Mouse (Mus musculus): ENCODE data around the gene Hivep3. TPM values are rescaled to one million over a fixed set of nuclear protein-coding genes. Genes with fewer than 3 reads are reported as not detected.
A peak's percentile ranks its signal among the peaks of the same experiment; 100 is the strongest.

Hivep3 gene
- polyA plus RNA-seq, 1 experiment from 2014 or later, result 8.2 TPM

DNA sequence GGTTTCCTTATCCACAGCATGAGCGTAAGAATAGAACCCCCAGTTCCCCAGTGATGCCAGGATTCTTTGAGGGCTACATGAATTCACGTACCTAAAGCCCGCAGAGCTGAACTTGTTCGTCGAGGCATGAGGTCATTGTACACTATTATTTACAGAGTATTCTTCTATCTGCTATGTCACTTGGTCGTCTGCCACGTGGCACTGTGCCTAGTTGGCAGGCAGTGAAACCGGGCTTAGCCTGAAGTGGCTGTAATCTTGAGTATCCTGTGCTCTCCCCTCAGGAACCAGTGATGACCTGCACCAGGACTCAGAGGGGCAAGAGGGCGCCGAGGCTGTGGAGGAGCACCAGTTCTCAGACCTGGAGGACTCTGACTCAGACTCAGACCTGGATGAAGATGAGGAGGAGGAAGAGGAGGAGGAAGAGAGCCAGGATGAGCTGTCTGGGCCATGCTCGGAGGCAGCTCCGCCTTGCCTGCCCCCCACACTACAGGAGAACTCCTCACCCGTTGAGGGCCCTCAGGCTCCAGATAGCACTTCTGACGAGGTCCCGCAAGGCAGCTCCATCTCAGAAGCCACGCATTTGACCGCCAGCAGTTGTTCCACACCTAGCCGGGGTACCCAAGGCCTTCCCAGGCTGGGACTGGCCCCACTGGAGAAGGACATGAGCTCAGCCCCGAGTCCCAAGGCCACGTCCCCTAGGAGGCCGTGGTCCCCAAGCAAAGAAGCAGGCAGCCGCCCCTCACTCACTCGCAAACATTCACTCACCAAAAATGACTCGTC is 398.0 kb downstream of the Hivep3 start:
- DNase-seq (ENCODE audit: low spot score) (peak; percentile 69), ATAC-seq (ENCODE audit: low read depth) (peak; percentile 34; the same call in 1 of the 2 replicates)
- no peak overlapping the region for H3K27ac ChIP-seq (replicated peaks; ENCODE audit: low read depth, low read length)
- H3K4me2 ChIP-seq (ENCODE audit: low read depth, low read length), result no peak overlapping the region
- H3K4me3 ChIP-seq (ENCODE audit: low read depth, low read length), result no peak overlapping the region
- H3K36me3 ChIP-seq (ENCODE audit: control insufficient read depth, insufficient read depth, low read length), result no peaks in the 10 kb centered on the region
- no peaks in the 10 kb centered on the region for H3K9me3 ChIP-seq (ENCODE audit: control insufficient read depth, low read length)
- no peak overlapping the region for H3K9ac ChIP-seq (ENCODE audit: low read depth, low read length)
- H3K4me1 ChIP-seq (ENCODE audit: control insufficient read depth, insufficient read depth, low read length), result no peaks in the 10 kb centered on the region
- no peaks in the 10 kb centered on the region for H3K27me3 ChIP-seq (replicated peaks; ENCODE audit: control insufficient read depth, insufficient read depth, low read length)
- WGBS, result 71% methylated on average over 21 of the region's 24 CpGs

DNA sequence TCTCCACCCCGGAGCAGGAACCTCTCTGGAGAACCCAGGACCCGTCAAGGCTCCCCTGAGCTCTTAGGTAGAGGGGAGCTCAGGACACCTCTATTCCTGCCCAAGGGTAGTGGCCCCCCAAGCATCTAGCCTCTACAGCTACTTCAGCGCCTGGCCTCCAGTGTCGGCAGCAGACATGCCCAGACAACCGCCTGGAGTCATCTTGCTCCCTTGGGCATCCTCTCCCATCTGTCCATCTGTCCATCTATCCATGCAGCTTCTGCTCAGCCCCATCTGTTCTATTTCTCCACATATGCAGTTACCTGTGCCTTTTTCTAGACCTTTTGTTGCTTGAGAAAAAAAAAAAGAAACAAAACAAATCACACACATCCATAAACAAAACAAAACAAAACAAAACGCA is 400.6 kb downstream of the Hivep3 start:
- no peaks in the 10 kb centered on the region for H3K9me3 ChIP-seq (ENCODE audit: control insufficient read depth, low read length)
- no peaks in the 10 kb centered on the region for H3K4me1 ChIP-seq (ENCODE audit: control insufficient read depth, insufficient read depth, low read length)
- H3K36me3 ChIP-seq (ENCODE audit: control insufficient read depth, insufficient read depth, low read length), result no peaks in the 10 kb centered on the region
- H3K4me3 ChIP-seq (ENCODE audit: low read depth, low read length), result no peak overlapping the region
- no peak overlapping the region for H3K4me2 ChIP-seq (ENCODE audit: low read depth, low read length)
- no peak overlapping the region; the same call in 1 of the 2 replicates for H3K9ac ChIP-seq (ENCODE audit: low read depth, low read length)
- DNase-seq (ENCODE audit: low spot score) (no peak), ATAC-seq (ENCODE audit: low read depth) (no peak)
- no peak overlapping the region for H3K27ac ChIP-seq (replicated peaks; ENCODE audit: low read depth, low read length)
- WGBS, result 67% methylated on average over 6 of the region's 6 CpGs
- H3K27me3 ChIP-seq (replicated peaks; ENCODE audit: control insufficient read depth, insufficient read depth, low read length), result no peaks in the 10 kb centered on the region

GRCm38 (mm10) chr4:120141810-120142209 is 408.2 kb downstream of the Hivep3 start:
- DNase-seq (ENCODE audit: low spot score) (no peak), ATAC-seq (ENCODE audit: low read depth) (no peak)
- Histone ChIP-seq H3K9ac (ENCODE audit: low read depth, low read length) (no peak overlapping the region), H3K4me1 (ENCODE audit: control insufficient read depth, insufficient read depth, low read length) (no peaks in the 10 kb centered on the region), H3K27ac (replicated peaks; ENCODE audit: low read depth, low read length) (no peak overlapping the region), H3K4me3 (ENCODE audit: low read depth, low read length) (no peak overlapping the region), H3K36me3 (ENCODE audit: control insufficient read depth, insufficient read depth, low read length) (no peaks in the 10 kb centered on the region), H3K9me3 (ENCODE audit: control insufficient read depth, low read length) (no peaks in the 10 kb centered on the region), H3K27me3 (replicated peaks; ENCODE audit: control insufficient read depth, insufficient read depth, low read length) (no peaks in the 10 kb centered on the region), H3K4me2 (ENCODE audit: low read depth, low read length) (no peak overlapping the region)
- WGBS, result 80% methylated on average over 1 of the region's 1 CpGs

DNA sequence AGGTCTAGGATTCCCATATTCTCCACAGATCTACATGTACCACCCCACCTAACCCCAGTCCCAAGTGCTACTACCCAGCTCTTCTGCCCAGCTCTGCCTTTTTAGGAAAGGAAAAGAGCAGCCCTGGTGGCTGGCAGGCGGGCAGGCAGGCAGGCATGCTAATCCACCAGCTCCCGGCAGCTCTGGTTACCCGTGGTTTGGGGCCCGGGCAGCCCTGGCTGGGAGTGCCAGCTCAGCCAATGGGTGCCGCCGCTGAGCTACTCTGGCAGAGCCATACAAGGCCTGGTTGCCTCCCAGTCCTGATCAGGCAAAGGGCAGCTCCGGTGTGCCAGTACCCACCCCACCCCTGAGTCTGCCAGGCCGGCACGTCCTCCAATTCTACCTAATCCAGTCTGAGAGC is 409.3 kb downstream of the Hivep3 start:
- 85% methylated on average over 9 of the region's 9 CpGs for WGBS
- no peak overlapping the region for H3K4me2 ChIP-seq (ENCODE audit: low read depth, low read length)

GRCm38 (mm10) chr4:120144343-120144742 is 410.8 kb downstream of the Hivep3 start:
- Histone ChIP-seq H3K4me1 (ENCODE audit: control insufficient read depth, insufficient read depth, low read length) (peaks cover 15% of the 10 kb centered on the region; the same call in 1 of the 2 replicates), H3K4me2 (ENCODE audit: low read depth, low read length) (no peak overlapping the region), H3K36me3 (ENCODE audit: control insufficient read depth, insufficient read depth, low read length) (no peaks in the 10 kb centered on the region), H3K27ac (replicated peaks; ENCODE audit: low read depth, low read length) (no peak overlapping the region), H3K9me3 (ENCODE audit: control insufficient read depth, low read length) (no peaks in the 10 kb centered on the region), H3K27me3 (replicated peaks; ENCODE audit: control insufficient read depth, insufficient read depth, low read length) (0 out of 2 replicates have a peak, but pooled peaks cover 2% of the 10 kb centered on the region), H3K4me3 (ENCODE audit: low read depth, low read length) (no peak overlapping the region), H3K9ac (ENCODE audit: low read depth, low read length) (no peak overlapping the region)
- DNase-seq (ENCODE audit: low spot score), result no peak
- 84% methylated on average over 4 of the region's 5 CpGs for WGBS
- ATAC-seq (ENCODE audit: low read depth), result no peak

More for the DNA sequence above, 409.3 kb downstream of the Hivep3 start:
- no peak overlapping the region for H3K9ac ChIP-seq (ENCODE audit: low read depth, low read length)
- H3K36me3 ChIP-seq (ENCODE audit: control insufficient read depth, insufficient read depth, low read length), result no peaks in the 10 kb centered on the region
- no peaks in the 10 kb centered on the region for H3K9me3 ChIP-seq (ENCODE audit: control insufficient read depth, low read length)
- no peaks in the 10 kb centered on the region for H3K27me3 ChIP-seq (replicated peaks; ENCODE audit: control insufficient read depth, insufficient read depth, low read length)
- no peak for DNase-seq (ENCODE audit: low spot score)
- H3K4me3 ChIP-seq (ENCODE audit: low read depth, low read length), result no peak overlapping the region
- H3K27ac ChIP-seq (replicated peaks; ENCODE audit: low read depth, low read length), result no peak overlapping the region
- H3K4me1 ChIP-seq (ENCODE audit: control insufficient read depth, insufficient read depth, low read length), result peaks cover under 1% of the 10 kb centered on the region; the same call in 1 of the 2 replicates
- peak; percentile 53; the same call in 1 of the 2 replicates for ATAC-seq (ENCODE audit: low read depth)

- H3K27ac ChIP-seq (replicated peaks; ENCODE audit: low read depth, low read length), result no peak overlapping the region
- ATAC-seq (ENCODE audit: low read depth), result no peak
- H3K4me3 ChIP-seq (ENCODE audit: low read depth, low read length), result no peak overlapping the region
- H3K36me3 ChIP-seq (ENCODE audit: control insufficient read depth, insufficient read depth, low read length), result no peaks in the 10 kb centered on the region
- WGBS, result 62% methylated on average over 8 of the region's 8 CpGs
- no peak overlapping the region for H3K9ac ChIP-seq (ENCODE audit: low read depth, low read length)
- no peaks in the 10 kb centered on the region for H3K9me3 ChIP-seq (ENCODE audit: control insufficient read depth, low read length)
- no peak overlapping the region for H3K4me2 ChIP-seq (ENCODE audit: low read depth, low read length)
- peaks cover 17% of the 10 kb centered on the region; the same call in 1 of the 2 replicates for H3K4me1 ChIP-seq (ENCODE audit: control insufficient read depth, insufficient read depth, low read length)
- DNase-seq (ENCODE audit: low spot score), result no peak
- 0 out of 2 replicates have a peak, but pooled peaks cover 4% of the 10 kb centered on the region for H3K27me3 ChIP-seq (replicated peaks; ENCODE audit: control insufficient read depth, insufficient read depth, low read length)
Observed at GRCm38 (mm10) chr4:120145931-120146330, 412.3 kb downstream of the Hivep3 start.

- 0 out of 2 replicates have a peak, but pooled peaks cover 4% of the 10 kb centered on the region for H3K27me3 ChIP-seq (replicated peaks; ENCODE audit: control insufficient read depth, insufficient read depth, low read length)
- peak; percentile 93 for DNase-seq (ENCODE audit: low spot score)
- H3K27ac ChIP-seq (replicated peaks; ENCODE audit: low read depth, low read length), result peak overlapping the region; percentile 50
- H3K9me3 ChIP-seq (ENCODE audit: control insufficient read depth, low read length), result no peaks in the 10 kb centered on the region
- H3K4me1 ChIP-seq (ENCODE audit: control insufficient read depth, insufficient read depth, low read length), result peaks cover 17% of the 10 kb centered on the region; the same call in 1 of the 2 replicates
- peak; percentile 90 for ATAC-seq (ENCODE audit: low read depth)
- peak overlapping the region; percentile 53 for H3K9ac ChIP-seq (ENCODE audit: low read depth, low read length)
- H3K4me2 ChIP-seq (ENCODE audit: low read depth, low read length), result peak overlapping the region; percentile 59
- 9% methylated on average over 22 of the region's 45 CpGs for WGBS
- H3K4me3 ChIP-seq (ENCODE audit: low read depth, low read length), result peak overlapping the region; percentile 27
- H3K36me3 ChIP-seq (ENCODE audit: control insufficient read depth, insufficient read depth, low read length), result no peaks in the 10 kb centered on the region
Observed at GRCm38 (mm10) chr4:120148291-120149141, 414.9 kb downstream of the Hivep3 start.

- Histone ChIP-seq H3K4me3 (ENCODE audit: low read depth, low read length) (peak overlapping the region; percentile 27), H3K27me3 (replicated peaks; ENCODE audit: control insufficient read depth, insufficient read depth, low read length) (0 out of 2 replicates have a peak, but pooled peaks cover 4% of the 10 kb centered on the region), H3K27ac (replicated peaks; ENCODE audit: low read depth, low read length) (peak overlapping the region; percentile 50), H3K36me3 (ENCODE audit: control insufficient read depth, insufficient read depth, low read length) (no peaks in the 10 kb centered on the region), H3K4me2 (ENCODE audit: low read depth, low read length) (peak overlapping the region; percentile 59), H3K4me1 (ENCODE audit: control insufficient read depth, insufficient read depth, low read length) (peaks cover 17% of the 10 kb centered on the region; the same call in 1 of the 2 replicates), H3K9ac (ENCODE audit: low read depth, low read length) (peak overlapping the region; percentile 53), H3K9me3 (ENCODE audit: control insufficient read depth, low read length) (no peaks in the 10 kb centered on the region)
- DNase-seq (ENCODE audit: low spot score) (peak; percentile 46), ATAC-seq (ENCODE audit: low read depth) (peak; percentile 53)
- WGBS, result 32% methylated on average over 3 of the region's 3 CpGs
Observed at GRCm38 (mm10) chr4:120149142-120149524, 415.5 kb downstream of the Hivep3 start.
